Mouse (Mus musculus): ENCODE data around the gene Pcnp. TPM values are rescaled to one million over a fixed set of nuclear protein-coding genes. Genes with fewer than 3 reads are reported as not detected.
A peak's percentile ranks its signal among the peaks of the same experiment; 100 is the strongest.

Gene Pcnp
- polyA plus RNA-seq, 1 experiment from 2014 or later = 325 TPM

- ATAC-seq (ENCODE audit: low FRiP score) (peak; percentile 79), DNase-seq (ENCODE audit: low spot score) (peak; percentile 88)
- Histone ChIP-seq H3K9me3 (ENCODE audit: control insufficient read depth, low read length) (no peaks in the 10 kb centered on the region), H3K4me3 (ENCODE audit: low read depth, low read length) (peak overlapping the region; percentile 75), H3K36me3 (ENCODE audit: control insufficient read depth, insufficient read depth, low read length) (peaks cover 8% of the 10 kb centered on the region), H3K4me2 (replicated peaks; ENCODE audit: low read depth, low read length) (peak overlapping the region; percentile 80), H3K4me1 (replicated peaks; ENCODE audit: control insufficient read depth, insufficient read depth, low read length) (peaks cover 5% of the 10 kb centered on the region; the same call in 1 of the 2 replicates), H3K9ac (ENCODE audit: low read depth, low read length) (peak overlapping the region; percentile 72), H3K27me3 (ENCODE audit: control insufficient read depth, insufficient read depth, low read length) (no peaks in the 10 kb centered on the region), H3K27ac (ENCODE audit: low read depth, low read length) (peak overlapping the region; percentile 76)
- under 1% methylated on average over 54 of the region's 55 CpGs for WGBS
Measured at GRCm38 (mm10) chr16:55974256-55974902, 55.2 kb downstream of the Pcnp start.

- Histone ChIP-seq H3K36me3 (ENCODE audit: control insufficient read depth, insufficient read depth, low read length) (peaks cover 8% of the 10 kb centered on the region), H3K27me3 (ENCODE audit: control insufficient read depth, insufficient read depth, low read length) (no peaks in the 10 kb centered on the region), H3K4me1 (replicated peaks; ENCODE audit: control insufficient read depth, insufficient read depth, low read length) (peaks cover 5% of the 10 kb centered on the region; the same call in 1 of the 2 replicates), H3K27ac (ENCODE audit: low read depth, low read length) (peak within 1 kb of the TSS; percentile 76), H3K9me3 (ENCODE audit: control insufficient read depth, low read length) (no peaks in the 10 kb centered on the region), H3K9ac (ENCODE audit: low read depth, low read length) (peak within 1 kb of the TSS; percentile 72), H3K4me2 (replicated peaks; ENCODE audit: low read depth, low read length) (peak within 1 kb of the TSS; percentile 80), H3K4me3 (ENCODE audit: low read depth, low read length) (peak within 1 kb of the TSS; percentile 75)
- under 1% methylated on average over 82 of the region's 86 CpGs for WGBS
- ATAC-seq (ENCODE audit: low FRiP score) = peak; percentile 99
- peak; percentile 100 for DNase-seq (ENCODE audit: low spot score)
Measured at GRCm38 (mm10) chr16:55973431-55974255, 55.9 kb downstream of the Pcnp start, which contains the start of gene Zbtb11. Gene Zbtb11 (plus strand): TSS chr16:55973883.

- Histone ChIP-seq H3K27ac (ENCODE audit: low read depth, low read length) (no peak overlapping the region), H3K9me3 (ENCODE audit: control insufficient read depth, low read length) (no peaks in the 10 kb centered on the region), H3K4me3 (ENCODE audit: low read depth, low read length) (0 out of 2 replicates have a peak overlapping the region, but pooled peaks have one; percentile 75), H3K27me3 (ENCODE audit: control insufficient read depth, insufficient read depth, low read length) (no peaks in the 10 kb centered on the region), H3K4me1 (replicated peaks; ENCODE audit: control insufficient read depth, insufficient read depth, low read length) (peaks cover 7% of the 10 kb centered on the region; the same call in 1 of the 2 replicates), H3K9ac (ENCODE audit: low read depth, low read length) (no peak overlapping the region), H3K36me3 (ENCODE audit: control insufficient read depth, insufficient read depth, low read length) (peaks cover 8% of the 10 kb centered on the region), H3K4me2 (replicated peaks; ENCODE audit: low read depth, low read length) (peak overlapping the region; percentile 47)
- ATAC-seq (ENCODE audit: low FRiP score) (0 out of 2 replicates have a peak, but pooled peaks have one; percentile 0), DNase-seq (ENCODE audit: low spot score) (no peak)
- WGBS = 60% methylated on average over 10 of the region's 10 CpGs
Measured at GRCm38 (mm10) chr16:55972626-55973201, 56.8 kb downstream of the Pcnp start.

- Histone ChIP-seq H3K4me2 (replicated peaks; ENCODE audit: low read depth, low read length) (no peak overlapping the region), H3K36me3 (ENCODE audit: control insufficient read depth, insufficient read depth, low read length) (peaks cover 8% of the 10 kb centered on the region), H3K4me3 (ENCODE audit: low read depth, low read length) (no peak overlapping the region), H3K27ac (ENCODE audit: low read depth, low read length) (no peak overlapping the region), H3K9ac (ENCODE audit: low read depth, low read length) (no peak overlapping the region), H3K4me1 (replicated peaks; ENCODE audit: control insufficient read depth, insufficient read depth, low read length) (peaks cover 9% of the 10 kb centered on the region; the same call in 1 of the 2 replicates), H3K27me3 (ENCODE audit: control insufficient read depth, insufficient read depth, low read length) (no peaks in the 10 kb centered on the region), H3K9me3 (ENCODE audit: control insufficient read depth, low read length) (no peaks in the 10 kb centered on the region)
- DNase-seq (ENCODE audit: low spot score) (no peak), ATAC-seq (ENCODE audit: low FRiP score) (no peak)
- 83% methylated on average over 6 of the region's 6 CpGs for WGBS
Measured at GRCm38 (mm10) chr16:55971735-55972615, 57.6 kb downstream of the Pcnp start.

- Histone ChIP-seq H3K9me3 (ENCODE audit: control insufficient read depth, low read length) (no peaks in the 10 kb centered on the region), H3K9ac (ENCODE audit: low read depth, low read length) (no peak overlapping the region), H3K4me1 (replicated peaks; ENCODE audit: control insufficient read depth, insufficient read depth, low read length) (peaks cover 9% of the 10 kb centered on the region; the same call in 1 of the 2 replicates), H3K27ac (ENCODE audit: low read depth, low read length) (no peak overlapping the region), H3K4me2 (replicated peaks; ENCODE audit: low read depth, low read length) (no peak overlapping the region), H3K4me3 (ENCODE audit: low read depth, low read length) (no peak overlapping the region), H3K36me3 (ENCODE audit: control insufficient read depth, insufficient read depth, low read length) (peaks cover 8% of the 10 kb centered on the region), H3K27me3 (ENCODE audit: control insufficient read depth, insufficient read depth, low read length) (no peaks in the 10 kb centered on the region)
- 94% methylated on average over 5 of the region's 5 CpGs for WGBS
- DNase-seq (ENCODE audit: low spot score) (no peak), ATAC-seq (ENCODE audit: low FRiP score) (no peak)
Measured at GRCm38 (mm10) chr16:55970416-55970815, 59.1 kb downstream of the Pcnp start.

- H3K4me1 ChIP-seq (replicated peaks; ENCODE audit: control insufficient read depth, insufficient read depth, low read length) = peaks cover 4% of the 10 kb centered on the region; the same call in 1 of the 2 replicates
- H3K9me3 ChIP-seq (ENCODE audit: control insufficient read depth, low read length) = no peaks in the 10 kb centered on the region
- ATAC-seq (ENCODE audit: low FRiP score) (no peak), DNase-seq (ENCODE audit: low spot score) (peak; percentile 47)
- H3K4me2 ChIP-seq (replicated peaks; ENCODE audit: low read depth, low read length) = no peak overlapping the region
- H3K9ac ChIP-seq (ENCODE audit: low read depth, low read length) = no peak overlapping the region
- H3K36me3 ChIP-seq (ENCODE audit: control insufficient read depth, insufficient read depth, low read length) = peaks cover 8% of the 10 kb centered on the region
- no peak overlapping the region for H3K27ac ChIP-seq (ENCODE audit: low read depth, low read length)
- H3K4me3 ChIP-seq (ENCODE audit: low read depth, low read length) = no peak overlapping the region
- H3K27me3 ChIP-seq (ENCODE audit: control insufficient read depth, insufficient read depth, low read length) = no peaks in the 10 kb centered on the region
- WGBS = 85% methylated on average over 3 of the region's 3 CpGs
Measured at GRCm38 (mm10) chr16:55969147-55969546, 60.4 kb downstream of the Pcnp start.

GRCm38 (mm10) chr16:55967221-55967620 is 62.3 kb downstream of the Pcnp start:
- no peaks in the 10 kb centered on the region for H3K9me3 ChIP-seq (ENCODE audit: control insufficient read depth, low read length)
- no peak overlapping the region for H3K27ac ChIP-seq (ENCODE audit: low read depth, low read length)
- H3K9ac ChIP-seq (ENCODE audit: low read depth, low read length) = peak overlapping the region; percentile 85
- peaks cover 8% of the 10 kb centered on the region for H3K36me3 ChIP-seq (ENCODE audit: control insufficient read depth, insufficient read depth, low read length)
- peak overlapping the region; percentile 65 for H3K4me2 ChIP-seq (replicated peaks; ENCODE audit: low read depth, low read length)
- DNase-seq (ENCODE audit: low spot score) (no peak), ATAC-seq (ENCODE audit: low FRiP score) (no peak)
- no peaks in the 10 kb centered on the region for H3K27me3 ChIP-seq (ENCODE audit: control insufficient read depth, insufficient read depth, low read length)
- WGBS = 54% methylated on average over 1 of the region's 1 CpGs
- H3K4me1 ChIP-seq (replicated peaks; ENCODE audit: control insufficient read depth, insufficient read depth, low read length) = peaks cover 4% of the 10 kb centered on the region; the same call in 1 of the 2 replicates
- H3K4me3 ChIP-seq (ENCODE audit: low read depth, low read length) = peak overlapping the region; percentile 89
